Comparison of ENCODE assay signal across 9 mouse cellular contexts in genomic region chr4:66425804-66426203, GRCm38 (mm10). TPM values are rescaled to one million over a fixed set of nuclear protein-coding genes. Genes with fewer than 3 reads are reported as not detected.
A peak's percentile ranks its signal among the peaks of the same experiment; 100 is the strongest.
DNase-seq lines count a peak whose midpoint lies in the region; ATAC-seq lines count a peak whose summit lies in the region.
"Had no signal": no experiment of that assay in that cellular context is flagged by ENCODE, and none has a peak within 500 bp of the region (broad histone marks: within the 10 kb centered on the region; RNA-seq: fewer than 3 reads in every experiment).

No protein-coding gene starts in this region.

- H3K27me3 ChIP-seq in heart, embryonic 10.5 days (ENCODE audit: insufficient read depth, poor library complexity, severe bottlenecking): no peaks in the 10 kb centered on the region
- H3K27me3 ChIP-seq: limb, embryonic 15.5 days had no signal

- no peak for ATAC-seq in granulocyte monocyte progenitor cell, adult 5-6 weeks (replicated peaks; ENCODE audit: poor library complexity, severe bottlenecking)

- no peak overlapping the region for H3K4me3 ChIP-seq in heart, embryonic 10.5 days
- H3K4me3 ChIP-seq: limb, embryonic 15.5 days had no signal

- no peaks in the 10 kb centered on the region for H3K9me3 ChIP-seq in heart, embryonic 10.5 days
- H3K9me3 ChIP-seq: limb, embryonic 15.5 days had no signal

- no peaks in the 10 kb centered on the region for H3K4me1 ChIP-seq in heart, embryonic 10.5 days
- H3K4me1 ChIP-seq: limb, embryonic 15.5 days had no signal

- DNase-seq in heart, adult 18-20 months: peak; percentile 29 to 63
- DNase-seq in heart, embryonic 10.5 days (ENCODE audit: low spot score): no peak
- peak; percentile 3 for DNase-seq in R1 (ENCODE audit: low read depth, low spot score)
- peak; percentile 63 to 69 for DNase-seq in cerebellum, postnatal 14 days
- peak; percentile 49 to 56 for DNase-seq in layer of hippocampus, postnatal 10 days (ENCODE audit: low spot score in 2 of 2)
- DNase-seq in ovary, postnatal 36 days (ENCODE audit: low spot score): peak; percentile 39
- DNase-seq in urinary bladder, adult 2 months (ENCODE audit: low spot score): no peak

- WGBS in heart, embryonic 10.5 days: 81% methylated on average over 4 of the region's 4 CpGs

- H3K36me3 ChIP-seq in heart, embryonic 10.5 days: no peaks in the 10 kb centered on the region
- H3K36me3 ChIP-seq: limb, embryonic 15.5 days had no signal

- H3K27ac ChIP-seq in heart, embryonic 10.5 days: no peak overlapping the region
- H3K27ac ChIP-seq: limb, embryonic 15.5 days had no signal

RNA-seq across cellular contexts. Expression of gene Astn2, which starts 21.4 kb away (rescaled TPM):
- total RNA-seq in heart, adult 18-20 months (2021): 1 to 10 TPM in 1 of 2 experiments, under 1 TPM in 1; 0.55 to 1.0 TPM
- 0.05 and 0.18 TPM in 2 replicates for polyA plus RNA-seq in heart, embryonic 10.5 days (2016; fragmentation: Nextera tagmentation; extraction: Ambion mirVana)
- total RNA-seq in layer of hippocampus, postnatal 10 days (2021): 10 to 100 TPM; 32.5 to 35.1 TPM
- total RNA-seq in granulocyte monocyte progenitor cell, adult 5-6 weeks (2014; fragmentation: Nextera tagmentation): not detected in 2 replicates
- total RNA-seq in granulocyte monocyte progenitor cell, adult 5-6 weeks (2017): not detected in 2 replicates
- polyA plus RNA-seq in urinary bladder, adult 2 months (2012; rRNA removed): 2.1 and 3.1 TPM in 2 replicates

Comparison
In these comparisons a context has a peak if more than half of its experiments do, and no peak if none do; other contexts are left out.
1. DNase-seq: peak in heart, adult 18-20 months (2 of 2), R1 (single experiment), cerebellum, postnatal 14 days (2 of 2), layer of hippocampus, postnatal 10 days (2 of 2) and ovary, postnatal 36 days (single experiment); none in heart, embryonic 10.5 days (single experiment) and urinary bladder, adult 2 months (single experiment).
2. RNA of gene Astn2, which starts 21.4 kb away (total RNA-seq): 32.5 to 35.1 TPM in layer of hippocampus, postnatal 10 days; 0.55 to 1.0 TPM in heart, adult 18-20 months and not detected in granulocyte monocyte progenitor cell, adult 5-6 weeks; every median in the first group is over 10 times any median in the second.